Mouse (Mus musculus): ENCODE measurements around the gene Mrpl24. TPM values are rescaled to one million over a fixed set of nuclear protein-coding genes. Genes with fewer than 3 reads are reported as not detected.
"Not testable (repeated sequence)": the region's sequence is repeated elsewhere in the genome, so short reads cannot be mapped to it uniquely, and the experiment has no call there.

The Mrpl24 gene
- 120 and 132 TPM in 2 replicates for polyA plus RNA-seq (2012; rRNA removed)

GRCm38 (mm10) chr3:87919336-87920108 is at the start of gene Mrpl24:
TSS of gene Mrpl24 (plus strand) at chr3:87919506.
- DNase-seq (ENCODE audit: low spot score) = peak; percentile 45

GRCm38 (mm10) chr3:87877730-87878129 is 41.6 kb upstream of the Mrpl24 start:
- no peak for DNase-seq (ENCODE audit: low spot score)

GRCm38 (mm10) chr3:87884291-87884690 is 35.0 kb upstream of the Mrpl24 start:
- no peak for DNase-seq (ENCODE audit: low spot score)

GRCm38 (mm10) chr3:87884708-87885251 is 34.5 kb upstream of the Mrpl24 start:
- DNase-seq (ENCODE audit: low spot score) = peak; percentile 44

GRCm38 (mm10) chr3:87885281-87886003 is 33.9 kb upstream of the Mrpl24 start, which contains the start of gene Prcc:
TSS of gene Prcc (minus strand) at chr3:87885608.
- DNase-seq (ENCODE audit: low spot score) = peak; percentile 71

GRCm38 (mm10) chr3:87886004-87886365 is 33.3 kb upstream of the Mrpl24 start:
- DNase-seq (ENCODE audit: low spot score) = no peak

- DNase-seq (ENCODE audit: low spot score) = no peak
These were observed 32.9 kb upstream of the Mrpl24 start for GRCm38 (mm10) chr3:87886416-87886815.

GRCm38 (mm10) chr3:87887400-87887799 is 31.9 kb upstream of the Mrpl24 start:
- not testable (repeated sequence) for DNase-seq (ENCODE audit: low spot score)

GRCm38 (mm10) chr3:87891481-87891880 is 27.8 kb upstream of the Mrpl24 start:
- DNase-seq (ENCODE audit: low spot score) = no peak

GRCm38 (mm10) chr3:87893367-87893905 is 25.9 kb upstream of the Mrpl24 start:
- no peak for DNase-seq (ENCODE audit: low spot score)

- no peak for DNase-seq (ENCODE audit: low spot score)
These were observed 20.0 kb upstream of the Mrpl24 start for GRCm38 (mm10) chr3:87899266-87899665.

GRCm38 (mm10) chr3:87899776-87900175 is 19.5 kb upstream of the Mrpl24 start:
- no peak for DNase-seq (ENCODE audit: low spot score)

- no peak for DNase-seq (ENCODE audit: low spot score)
These were observed 18.2 kb upstream of the Mrpl24 start for GRCm38 (mm10) chr3:87901036-87901624.

GRCm38 (mm10) chr3:87901959-87902358 is 17.3 kb upstream of the Mrpl24 start:
- not testable (repeated sequence) for DNase-seq (ENCODE audit: low spot score)

- no peak for DNase-seq (ENCODE audit: low spot score)
These were observed 15.5 kb upstream of the Mrpl24 start for GRCm38 (mm10) chr3:87903821-87904220.

GRCm38 (mm10) chr3:87905880-87906485 is 13.3 kb upstream of the Mrpl24 start, which contains the start of gene Hdgf:
TSS of gene Hdgf (plus strand) at chr3:87906321.
- DNase-seq (ENCODE audit: low spot score) = peak; percentile 95

- peak; percentile 67 for DNase-seq (ENCODE audit: low spot score)
These were observed 12.7 kb upstream of the Mrpl24 start for GRCm38 (mm10) chr3:87906601-87906980.

- DNase-seq (ENCODE audit: low spot score) = no peak
These were observed 12.1 kb upstream of the Mrpl24 start for GRCm38 (mm10) chr3:87906981-87907857.

- DNase-seq (ENCODE audit: low spot score) = no peak
These were observed 11.4 kb upstream of the Mrpl24 start for GRCm38 (mm10) chr3:87907906-87908305.

- DNase-seq (ENCODE audit: low spot score) = no peak
These were observed 9.9 kb upstream of the Mrpl24 start for GRCm38 (mm10) chr3:87909381-87909780.

- no peak for DNase-seq (ENCODE audit: low spot score)
These were observed 9.4 kb upstream of the Mrpl24 start for GRCm38 (mm10) chr3:87909874-87910273.

All from urinary bladder, adult 2 months (tissue).